Mouse (Mus musculus) heart, embryonic 10.5 days (tissue): ENCODE measurements around the gene Vcp. TPM values are rescaled to one million over a fixed set of nuclear protein-coding genes. Genes with fewer than 3 reads are reported as not detected.
"Not testable (repeated sequence)": the region's sequence is repeated elsewhere in the genome, so short reads cannot be mapped to it uniquely, and the experiment has no call there.

Experiments used
- DNase-seq: peaks from one replicate; pipeline ENCODE4 v3.0.0-alpha.2; 2017; ENCODE audit warnings: low spot score
- H3K27ac ChIP-seq: fragments of 300-500 bp; sonication (generic); 2 replicates; pipeline ENCODE4 v1.5.1; 2016; ENCODE audit warnings: mild to moderate bottlenecking
- H3K27me3 ChIP-seq: fragments of 300-500 bp; sonication (generic); 2 replicates; pipeline ENCODE4 v1.6.1; 2016; ENCODE audit warnings: mild to moderate bottlenecking; ENCODE audit not compliant: poor library complexity, insufficient read depth, severe bottlenecking
- H3K36me3 ChIP-seq: fragments of 300-500 bp; sonication (generic); 2 replicates; pipeline ENCODE4 v1.6.1; 2016; ENCODE audit warnings: mild to moderate bottlenecking, moderate library complexity
- H3K4me1 ChIP-seq: fragments of 300-500 bp; sonication (generic); 2 replicates; pipeline ENCODE4 v1.6.1; 2016; ENCODE audit warnings: mild to moderate bottlenecking
- H3K4me3 ChIP-seq: fragments of 300-500 bp; sonication (generic); 2 replicates; pipeline ENCODE4 v1.5.1; 2016; ENCODE audit warnings: mild to moderate bottlenecking, moderate library complexity
- H3K9me3 ChIP-seq: fragments of 300-500 bp; sonication (generic); 2 replicates; pipeline ENCODE4 v1.6.1; 2016; ENCODE audit warnings: mild to moderate bottlenecking, moderate library complexity
- WGBS: fragments of 180-500 bp; shearing (Covaris S2); methylation state at CpG from one replicate; pipeline ENCODE4 v1.1.7; 2016; 5-methylcytosine and 5-hydroxymethylcytosine counted together
- polyA plus RNA-seq: library from polyadenylated mRNA; unstranded; fragments of >200 nt; fragmentation: Nextera tagmentation; extraction: Ambion mirVana; gene quantifications from 2 replicates; pipeline ENCODE4 v1.2.1, GENCODE M21; 2016

Gene Vcp
- polyA plus RNA-seq, 1 experiment from 2014 or later = 588 TPM

DNA sequence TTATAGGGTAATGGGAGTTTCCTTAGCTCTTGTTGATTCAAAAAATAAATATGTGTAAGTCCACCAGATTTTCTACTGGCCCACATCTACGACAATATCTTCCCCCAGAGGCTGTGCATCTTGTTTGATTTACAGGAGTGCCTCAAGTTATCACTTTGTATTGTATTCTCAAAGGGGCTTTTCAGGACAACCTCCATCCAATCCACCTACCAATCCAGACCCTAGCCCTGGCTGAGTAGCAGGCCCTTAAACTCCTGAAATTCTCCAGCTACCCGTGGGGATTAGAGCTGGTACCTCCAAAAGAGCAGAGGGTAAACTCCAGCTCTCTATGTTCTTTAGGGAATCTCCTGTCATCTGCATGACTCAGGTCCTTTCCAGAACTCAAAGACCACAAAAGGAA lies 2.3 kb downstream of the Vcp start:
- 62% methylated on average over 2 of the region's 2 CpGs for WGBS
- Histone ChIP-seq H3K36me3 (peaks cover 41% of the 10 kb centered on the region), H3K4me1 (peaks cover 20% of the 10 kb centered on the region; the same call in 1 of the 2 replicates), H3K27me3 (no peaks in the 10 kb centered on the region), H3K9me3 (no peaks in the 10 kb centered on the region), H3K4me3 (peak overlapping the region; percentile 80), H3K27ac (peak overlapping the region; percentile 43)
- no peak for DNase-seq

DNA sequence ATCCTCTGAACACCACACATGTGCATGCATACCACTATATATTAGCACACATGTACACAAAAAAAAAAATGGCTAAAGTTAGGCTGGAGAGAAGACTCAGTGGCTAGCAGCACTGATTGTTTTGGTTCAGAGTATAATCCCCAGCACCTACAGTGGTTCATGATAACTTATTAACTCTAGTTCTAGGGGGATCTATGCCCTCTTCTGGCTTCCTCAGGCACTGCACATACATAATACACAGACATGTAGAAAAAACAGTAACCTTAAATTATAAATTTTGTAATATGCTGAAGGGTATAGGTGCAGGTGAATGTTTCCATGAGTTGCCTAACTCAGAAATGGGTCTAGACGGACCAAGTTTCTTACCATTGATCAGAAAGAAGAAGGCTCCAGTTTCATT lies 12.0 kb downstream of the Vcp start:
- no peaks in the 10 kb centered on the region for H3K27me3 ChIP-seq
- peaks cover 99% of the 10 kb centered on the region for H3K36me3 ChIP-seq
- no peak overlapping the region for H3K4me3 ChIP-seq
- DNase-seq = no peak
- WGBS = 89% methylated on average over 1 of the region's 1 CpGs
- no peaks in the 10 kb centered on the region for H3K9me3 ChIP-seq
- no peaks in the 10 kb centered on the region for H3K4me1 ChIP-seq
- H3K27ac ChIP-seq = no peak overlapping the region

DNA sequence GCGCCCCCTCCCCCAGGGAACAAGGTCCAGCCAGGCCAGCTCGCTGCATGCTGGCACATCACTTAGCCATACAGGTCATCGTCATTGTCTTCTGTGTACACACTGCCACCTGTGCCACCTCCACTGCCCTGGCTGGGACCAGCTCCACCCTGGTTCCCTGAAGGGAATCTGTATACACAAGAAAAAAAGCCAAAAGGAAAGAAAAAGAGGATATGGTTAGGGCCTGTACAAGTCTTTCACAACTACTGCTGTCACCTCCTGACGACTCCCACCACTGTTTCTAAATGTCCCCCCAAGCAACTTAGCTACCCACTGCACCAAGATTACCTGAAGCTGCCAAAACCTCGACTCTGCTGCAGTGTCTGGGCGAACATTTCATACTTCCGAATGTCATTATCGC lies 19.8 kb downstream of the Vcp start:
- H3K36me3 ChIP-seq = peaks cover 80% of the 10 kb centered on the region
- DNase-seq = peak; percentile 31
- H3K4me3 ChIP-seq, H3K27me3 ChIP-seq, H3K9me3 ChIP-seq, H3K4me1 ChIP-seq, H3K27ac ChIP-seq: not testable (repeated sequence)
- 94% methylated on average over 8 of the region's 8 CpGs for WGBS

DNA sequence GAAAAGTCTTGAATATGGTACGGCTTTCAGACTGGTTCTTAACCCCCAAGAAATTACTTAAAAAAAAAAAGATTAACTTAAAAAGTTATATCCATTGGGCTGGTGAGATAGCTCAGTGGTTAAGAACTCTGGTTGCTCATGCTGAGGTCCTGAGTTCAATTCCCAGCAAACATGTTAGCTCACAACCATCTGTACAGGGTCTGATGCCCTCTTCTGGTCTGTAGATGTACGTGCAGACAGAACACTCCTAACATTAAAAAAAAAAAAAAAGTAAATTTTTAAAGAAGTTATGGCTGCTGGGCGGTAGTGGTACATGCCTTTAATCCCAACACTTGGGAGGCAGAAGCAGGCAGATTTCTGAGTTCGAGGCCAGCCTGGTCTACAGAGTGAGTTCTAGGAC lies 22.2 kb downstream of the Vcp start:
- peak; percentile 54 for DNase-seq
- H3K27ac ChIP-seq = no peak overlapping the region
- H3K4me1 ChIP-seq = peaks cover 11% of the 10 kb centered on the region
- no peaks in the 10 kb centered on the region for H3K27me3 ChIP-seq
- H3K4me3 ChIP-seq = no peak overlapping the region
- 94% methylated on average over 4 of the region's 4 CpGs for WGBS
- peaks cover 56% of the 10 kb centered on the region for H3K36me3 ChIP-seq
- H3K9me3 ChIP-seq = no peaks in the 10 kb centered on the region

DNA sequence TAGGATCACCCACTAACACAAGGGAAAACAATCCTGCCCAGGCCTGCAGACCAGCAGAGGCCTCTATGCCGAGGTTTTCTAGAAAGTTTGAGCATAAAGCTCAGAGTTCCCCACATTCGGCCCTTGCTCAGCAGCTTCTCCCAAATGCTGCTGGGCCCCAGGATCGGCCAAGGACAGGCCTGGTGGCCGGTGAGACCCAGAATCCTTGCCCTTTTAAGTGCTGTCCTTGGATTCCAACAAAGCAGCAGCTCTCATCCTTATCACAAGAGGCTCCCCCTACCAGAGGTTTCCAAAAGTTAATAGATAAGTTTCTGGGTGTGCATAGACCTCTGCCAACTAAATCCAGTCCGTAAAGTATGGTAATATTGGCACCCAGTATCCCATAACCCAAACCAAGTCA lies 26.4 kb downstream of the Vcp start:
- H3K9me3 ChIP-seq = no peaks in the 10 kb centered on the region
- peaks cover 14% of the 10 kb centered on the region for H3K4me1 ChIP-seq
- peak; percentile 1 for DNase-seq
- no peaks in the 10 kb centered on the region for H3K27me3 ChIP-seq
- H3K36me3 ChIP-seq = peaks cover 18% of the 10 kb centered on the region
- H3K27ac ChIP-seq = 0 out of 2 replicates have a peak overlapping the region, but pooled peaks have one; percentile 42
- no peak overlapping the region for H3K4me3 ChIP-seq
- WGBS = 52% methylated on average over 5 of the region's 5 CpGs

DNA sequence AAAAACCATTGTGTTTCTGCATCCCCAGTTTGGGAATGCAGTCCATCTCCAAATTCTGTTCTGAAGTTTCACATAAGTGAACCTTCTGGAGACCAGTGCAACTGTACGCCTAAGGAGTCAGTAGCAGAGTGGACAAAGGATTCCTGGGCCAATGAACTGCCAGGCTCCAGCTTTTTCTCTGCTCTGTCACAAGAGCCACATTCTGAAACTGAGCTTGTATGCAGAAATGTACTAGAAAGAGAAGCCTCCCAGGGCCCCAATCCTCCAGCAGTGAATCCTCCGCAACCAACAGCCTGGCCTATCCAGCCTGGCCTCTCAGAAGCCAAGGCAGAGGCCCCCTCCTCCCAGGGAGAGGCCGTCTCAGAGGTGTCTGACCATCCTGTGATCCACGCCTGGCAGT lies 27.4 kb downstream of the Vcp start:
- H3K36me3 ChIP-seq = peaks cover 8% of the 10 kb centered on the region; the same call in 1 of the 2 replicates
- DNase-seq = no peak
- H3K27me3 ChIP-seq = no peaks in the 10 kb centered on the region
- no peak overlapping the region for H3K4me3 ChIP-seq
- H3K9me3 ChIP-seq = no peaks in the 10 kb centered on the region
- whole genome bisulfite sequencing = 80% methylated on average over 4 of the region's 4 CpGs
- no peak overlapping the region for H3K27ac ChIP-seq
- peaks cover 14% of the 10 kb centered on the region for H3K4me1 ChIP-seq

DNA sequence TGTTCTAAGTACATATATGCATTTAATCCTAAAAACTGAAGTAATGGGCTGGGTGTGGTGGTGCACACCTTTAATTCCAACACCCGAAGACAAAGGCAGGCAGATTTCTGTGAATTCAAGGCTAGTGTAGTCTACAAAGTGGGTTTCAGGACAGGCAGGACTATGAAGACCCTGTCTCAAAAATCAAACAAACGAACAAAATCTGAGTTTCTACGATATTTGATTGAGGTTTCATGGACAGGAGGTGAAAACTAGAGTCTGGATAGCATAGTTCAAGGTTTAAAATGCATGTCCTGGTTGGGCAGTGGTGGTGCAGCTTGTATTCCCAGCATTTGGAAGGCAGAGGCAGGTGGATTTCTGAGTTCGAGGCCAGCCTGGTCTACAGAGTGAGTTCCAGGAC lies 31.0 kb downstream of the Vcp start, which contains the start of gene 1700022I11Rik:
Gene 1700022I11Rik, plus strand, starts transcription at position 301 of the 400 bp plus-strand sequence.
- H3K4me3 ChIP-seq = no peak within 1 kb of the TSS
- H3K4me1 ChIP-seq = peaks cover 22% of the 10 kb centered on the region
- H3K9me3 ChIP-seq = no peaks in the 10 kb centered on the region
- no peaks in the 10 kb centered on the region for H3K27me3 ChIP-seq
- WGBS = 81% methylated on average over 4 of the region's 4 CpGs
- no peaks in the 10 kb centered on the region for H3K36me3 ChIP-seq
- no peak within 1 kb of the TSS for H3K27ac ChIP-seq
- no peak for DNase-seq

DNA sequence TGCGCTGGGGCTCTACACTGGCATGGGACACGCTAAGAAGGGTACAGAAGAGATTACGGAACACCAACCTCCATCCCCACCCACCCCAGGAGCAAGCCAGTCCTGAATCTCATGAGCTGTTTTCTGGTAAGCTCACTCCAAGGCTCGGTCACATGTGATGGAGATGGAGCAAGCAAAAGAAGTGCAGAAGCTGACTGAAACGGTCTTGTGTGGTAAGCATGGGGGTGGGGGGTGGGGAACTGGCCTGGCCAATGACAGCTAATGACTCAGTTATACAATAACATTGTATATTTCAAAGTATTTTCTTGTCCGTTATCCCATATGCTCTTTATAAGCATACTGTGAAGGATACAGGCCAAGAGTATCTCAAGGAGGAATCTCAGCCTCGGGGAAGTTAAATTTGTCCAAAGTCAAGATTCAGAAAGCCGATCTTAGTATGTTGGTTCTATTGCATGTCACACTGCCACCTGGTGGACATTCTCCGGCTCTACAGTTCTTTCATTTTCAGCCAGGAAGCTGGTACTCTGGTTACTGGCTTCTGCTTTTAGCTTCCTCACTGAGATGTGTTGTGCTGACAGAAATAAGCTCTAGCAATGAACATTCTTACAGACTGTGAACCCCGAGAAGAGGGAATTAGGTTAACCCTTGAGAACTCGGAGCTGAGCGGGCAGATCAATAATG lies 35.1 kb downstream of the Vcp start:
- Histone ChIP-seq H3K4me3 (peak overlapping the region; percentile 31), H3K9me3 (no peaks in the 10 kb centered on the region), H3K36me3 (no peaks in the 10 kb centered on the region), H3K27me3 (no peaks in the 10 kb centered on the region), H3K4me1 (peaks cover 15% of the 10 kb centered on the region), H3K27ac (no peak overlapping the region)
- WGBS = 12% methylated on average over 12 of the region's 12 CpGs
- no peak for DNase-seq

DNA sequence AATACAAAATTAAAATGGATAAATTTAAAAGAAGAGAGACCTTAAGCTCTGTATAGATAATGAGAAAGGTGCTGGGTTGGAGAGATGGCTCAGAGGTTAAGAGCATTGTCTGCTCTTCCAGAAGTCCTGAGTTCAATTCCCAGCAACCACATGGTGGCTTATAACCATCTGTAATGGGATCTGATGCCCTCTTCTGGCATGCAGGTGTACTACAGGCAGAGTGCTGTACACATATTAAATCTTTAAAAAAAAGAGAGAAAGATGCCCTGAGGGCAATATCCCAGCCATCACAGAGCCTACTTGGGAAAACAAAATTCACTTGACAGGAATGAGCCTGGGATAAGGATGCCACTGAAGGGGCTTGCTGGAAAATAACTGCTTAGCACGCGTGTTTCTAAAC lies 36.8 kb downstream of the Vcp start:
- no peak for DNase-seq
- Histone ChIP-seq H3K4me1 (peaks cover 32% of the 10 kb centered on the region), H3K36me3 (no peaks in the 10 kb centered on the region), H3K27ac (no peak overlapping the region), H3K27me3 (no peaks in the 10 kb centered on the region), H3K4me3 (no peak overlapping the region), H3K9me3 (no peaks in the 10 kb centered on the region)
- WGBS = 83% methylated on average over 2 of the region's 2 CpGs

DNA sequence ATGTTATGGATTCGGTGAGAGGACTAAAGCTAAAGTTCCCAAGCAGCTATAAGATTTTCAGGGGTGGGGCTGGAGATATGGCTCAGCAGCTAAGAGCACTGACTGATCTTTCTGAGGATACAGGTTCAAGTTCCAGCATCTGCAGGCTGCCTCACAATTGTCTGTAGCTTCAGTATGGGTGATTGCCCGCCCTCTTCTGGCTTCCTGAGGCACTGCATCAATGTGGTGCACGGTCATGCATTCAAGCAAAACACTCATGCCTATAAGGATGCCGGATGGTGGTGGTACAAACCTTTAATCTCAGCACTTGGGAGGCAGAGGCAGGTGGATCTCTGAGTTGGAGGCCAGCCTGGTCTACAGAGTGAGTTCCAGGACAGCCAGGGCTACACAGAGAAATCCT lies 38.7 kb downstream of the Vcp start:
- no peak for DNase-seq

DNA sequence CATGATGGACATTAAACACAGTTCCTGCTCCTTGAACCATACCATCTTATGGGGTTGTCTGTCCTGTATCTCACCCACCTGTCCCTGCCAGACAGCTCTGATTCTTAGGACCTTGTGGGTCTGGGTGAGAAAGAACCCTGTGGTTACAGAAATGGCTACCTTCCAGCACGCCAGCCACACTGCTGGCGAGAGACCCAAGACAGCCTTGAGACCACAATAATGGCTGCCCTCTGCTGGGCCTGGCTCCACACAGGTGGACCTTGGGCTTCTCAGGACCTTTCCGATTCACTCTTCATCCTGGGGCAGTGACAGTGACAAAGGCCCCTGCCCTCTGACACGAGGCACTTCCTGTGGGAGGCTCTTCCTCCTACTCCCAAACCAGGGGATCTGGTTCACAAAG lies 40.9 kb downstream of the Vcp start:
- peaks cover 40% of the 10 kb centered on the region for H3K4me1 ChIP-seq
- H3K9me3 ChIP-seq = no peaks in the 10 kb centered on the region
- 60% methylated on average over 4 of the region's 4 CpGs for WGBS
- no peak overlapping the region for H3K4me3 ChIP-seq
- DNase-seq = no peak
- peak overlapping the region; percentile 79 for H3K27ac ChIP-seq
- peaks cover 22% of the 10 kb centered on the region for H3K36me3 ChIP-seq
- H3K27me3 ChIP-seq = no peaks in the 10 kb centered on the region

More for the DNA sequence above, 38.7 kb downstream of the Vcp start:
- no peaks in the 10 kb centered on the region for H3K27me3 ChIP-seq
- H3K4me3 ChIP-seq = no peak overlapping the region
- no peak overlapping the region for H3K27ac ChIP-seq
- peaks cover 43% of the 10 kb centered on the region for H3K4me1 ChIP-seq
- H3K36me3 ChIP-seq = peaks cover 17% of the 10 kb centered on the region
- 34% methylated on average over 4 of the region's 4 CpGs for WGBS
- H3K9me3 ChIP-seq = no peaks in the 10 kb centered on the region

DNA sequence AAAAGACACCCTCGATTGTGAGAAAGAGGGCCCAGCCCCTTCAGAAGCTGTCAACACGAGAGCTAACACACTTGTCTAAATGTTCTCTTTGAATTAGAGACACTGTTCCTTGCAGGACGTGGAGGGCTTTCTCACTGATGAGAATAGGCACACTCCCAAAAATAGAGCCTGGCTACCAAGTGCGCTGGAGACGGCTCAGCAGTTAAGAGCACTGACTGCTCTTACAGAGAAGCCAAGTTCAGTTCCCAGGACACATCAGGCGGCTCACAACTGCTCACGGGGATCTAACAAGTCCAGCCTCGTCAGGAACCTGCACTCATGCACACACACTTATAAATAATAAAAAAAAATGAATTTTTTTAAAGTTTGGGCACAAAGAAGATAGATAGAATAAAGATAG lies 41.4 kb downstream of the Vcp start:
- WGBS = 39% methylated on average over 8 of the region's 8 CpGs
- Histone ChIP-seq H3K27me3 (no peaks in the 10 kb centered on the region), H3K27ac (peak overlapping the region; percentile 44; the same call in 1 of the 2 replicates), H3K4me3 (no peak overlapping the region), H3K36me3 (peaks cover 22% of the 10 kb centered on the region), H3K9me3 (no peaks in the 10 kb centered on the region), H3K4me1 (peaks cover 44% of the 10 kb centered on the region)
- DNase-seq = no peak

DNA sequence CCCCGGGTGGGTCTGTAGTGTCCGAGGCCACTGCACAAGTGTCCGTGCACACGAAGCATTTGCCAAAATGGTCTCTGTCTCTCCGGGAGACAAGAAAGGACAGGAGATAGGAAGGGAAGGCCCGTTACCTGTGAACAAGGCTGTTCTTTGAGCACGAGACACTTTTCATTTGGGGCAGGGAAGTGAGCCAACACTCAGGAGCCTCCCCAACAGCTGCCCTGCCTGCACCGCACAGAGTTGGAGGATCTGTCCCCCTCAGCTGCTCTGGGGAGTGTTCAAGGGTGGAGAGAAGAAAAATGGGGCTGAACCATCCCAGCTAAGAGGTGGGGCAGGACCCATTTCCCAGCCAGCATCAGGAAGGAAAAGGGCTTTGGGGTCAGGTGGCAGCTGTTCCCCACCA lies 42.3 kb downstream of the Vcp start:
- 78% methylated on average over 8 of the region's 8 CpGs for WGBS

DNA sequence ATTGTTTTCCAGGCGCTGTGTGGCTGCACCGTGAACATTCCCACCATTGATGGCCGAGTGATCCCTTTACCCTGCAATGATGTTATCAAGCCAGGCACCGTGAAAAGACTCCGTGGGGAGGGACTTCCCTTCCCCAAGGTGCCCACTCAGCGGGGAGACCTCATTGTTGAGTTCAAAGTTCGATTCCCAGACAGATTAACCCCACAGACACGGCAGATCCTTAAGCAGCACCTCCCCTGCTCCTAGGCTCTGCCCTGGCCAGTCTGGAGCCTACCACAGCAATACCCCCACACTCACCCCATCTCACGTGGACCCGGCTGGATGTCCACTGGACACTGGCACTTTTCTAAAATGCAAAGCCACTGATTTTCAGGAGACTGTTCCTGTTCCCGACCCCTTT lies 43.0 kb downstream of the Vcp start:
- H3K9me3 ChIP-seq = no peaks in the 10 kb centered on the region
- 79% methylated on average over 11 of the region's 11 CpGs for WGBS
- H3K36me3 ChIP-seq = peaks cover 22% of the 10 kb centered on the region
- DNase-seq = no peak
- peaks cover 60% of the 10 kb centered on the region for H3K4me1 ChIP-seq
- H3K4me3 ChIP-seq = no peak overlapping the region
- no peaks in the 10 kb centered on the region for H3K27me3 ChIP-seq
- 0 out of 2 replicates have a peak overlapping the region, but pooled peaks have one; percentile 52 for H3K27ac ChIP-seq

More for the DNA sequence above, 42.3 kb downstream of the Vcp start:
- Histone ChIP-seq H3K36me3 (peaks cover 22% of the 10 kb centered on the region), H3K4me1 (peaks cover 54% of the 10 kb centered on the region), H3K27ac (peak overlapping the region; percentile 44), H3K27me3 (no peaks in the 10 kb centered on the region), H3K4me3 (no peak overlapping the region), H3K9me3 (no peaks in the 10 kb centered on the region)
- no peak for DNase-seq
